Mouse (Mus musculus) ES-E14 (cell line): ENCODE data around the gene Col28a1.

ENCODE experiments used
- CHD2 ChIP-seq: IDR thresholded peaks from 2 replicates; pipeline ENCODE4 v1.6.1; 2014; ENCODE audit warnings: mild to moderate bottlenecking, low read depth, low read length, inconsistent platforms
- HCFC1 ChIP-seq: IDR thresholded peaks from 2 replicates; pipeline ENCODE4 v1.6.1; 2012; ENCODE audit warnings: low read length, inconsistent platforms, borderline replicate concordance; ENCODE audit not compliant: insufficient read depth
- MAFK ChIP-seq: IDR thresholded peaks from 2 replicates; pipeline ENCODE4 v1.6.1; 2014; ENCODE audit warnings: mild to moderate bottlenecking, low read depth, low read length, inconsistent platforms; ENCODE audit not compliant: insufficient read depth
- ZC3H11A ChIP-seq: IDR thresholded peaks from 2 replicates; pipeline ENCODE4 v1.6.1; 2012; ENCODE audit warnings: low read depth, mild to moderate bottlenecking, inconsistent platforms, low read length, borderline replicate concordance
- ZNF384 ChIP-seq: IDR thresholded peaks from 2 replicates; pipeline ENCODE4 v1.6.1; 2012; ENCODE audit warnings: low read depth, low read length, inconsistent platforms

DNA sequence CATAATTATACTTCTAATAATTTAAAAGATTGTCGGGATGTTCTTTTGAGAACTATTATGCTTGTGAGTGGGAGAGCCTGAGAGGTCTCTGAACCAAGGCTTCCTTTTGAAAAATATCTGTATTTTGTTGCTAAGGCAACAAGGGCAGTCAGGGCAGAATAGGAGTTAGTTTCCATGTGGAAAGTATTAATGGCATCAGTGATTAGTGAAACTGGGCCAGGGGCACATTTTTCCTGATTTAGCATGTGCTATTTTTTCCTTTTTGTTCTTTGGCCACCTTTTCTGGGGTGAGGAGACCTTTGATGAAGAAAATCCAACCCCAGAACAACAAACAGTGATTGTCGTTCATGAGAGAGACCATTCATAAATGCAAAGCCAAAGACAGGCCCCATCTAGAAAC is 43.5 kb downstream of the Col28a1 start:
- TF ChIP-seq MAFK, result no peak
- no peak for TF ChIP-seq CHD2
- TF ChIP-seq ZC3H11A, result no peak
- no peak for TF ChIP-seq ZNF384
- no peak for TF ChIP-seq HCFC1
